Mouse (Mus musculus): ENCODE measurements at regions not wholly inside any gene's neighbourhood (a gene's known extent, or its start where the extent isn't known, plus 50 kb on each side); places are given as distances from the start of the nearest gene placed in this dataset.

DNA sequence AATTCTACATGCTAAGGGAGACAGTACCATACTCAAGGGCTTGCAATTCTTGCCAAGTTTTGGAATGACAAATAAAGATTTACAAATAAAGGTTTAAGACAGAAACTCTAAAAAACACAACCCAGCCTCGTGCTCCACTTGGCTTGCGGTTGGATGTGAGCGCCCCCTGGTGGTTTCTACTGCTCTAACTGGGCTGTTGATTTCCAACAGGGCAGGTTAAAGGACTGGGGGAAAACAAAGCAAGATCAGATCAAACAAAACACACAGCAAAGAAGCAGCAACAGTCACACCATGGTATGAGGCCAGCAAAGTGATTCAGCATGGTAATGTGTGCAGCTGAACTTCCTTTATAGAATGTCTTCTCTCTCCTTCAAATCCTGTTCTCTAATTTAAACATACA is 339.2 kb downstream of the Adam3 start:
- TF ChIP-seq CTCF (IDR thresholded peaks at IDR 0.05; ENCODE audit: insufficient read depth, low read depth, low read length) (peak; percentile 69), POLR2A (IDR thresholded peaks at IDR 0.05; ENCODE audit: insufficient read depth, low read depth, low read length) (no peak)
